Mouse (Mus musculus): ENCODE results near the gene Ptpro.

The Ptpro gene

GRCm38 (mm10) chr6:137252194-137252886, at the start of gene Ptpro:
Ptpro (plus strand) TSS chr6:137252319.
- DNase-seq (ENCODE audit: low spot score in 2 of 2), result peak; percentile 33 to 52

DNA sequence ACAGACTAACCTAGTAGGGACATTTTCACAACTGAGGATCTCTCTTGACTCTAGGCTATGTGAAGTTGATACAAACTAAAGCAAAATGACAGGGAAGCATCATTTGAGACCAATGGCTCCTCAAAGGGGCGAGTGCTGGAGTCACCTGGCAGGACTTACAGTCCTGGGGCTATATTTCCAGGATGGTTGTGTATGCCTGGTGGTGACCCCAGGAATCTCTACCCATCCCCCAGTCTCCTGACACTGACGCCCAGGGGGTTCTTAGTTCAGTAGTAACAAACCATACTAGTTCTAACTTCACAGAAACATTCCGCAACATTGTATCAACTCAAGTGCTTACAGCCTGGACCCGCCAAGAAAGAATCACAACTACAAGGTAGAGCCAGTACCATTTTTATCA, 49.5 kb upstream of the Ptpro start:
- DNase-seq (ENCODE audit: low spot score in 2 of 2), result no peak

- DNase-seq (ENCODE audit: low spot score in 2 of 2), result no peak
These were observed 46.3 kb upstream of the Ptpro start for GRCm38 (mm10) chr6:137205662-137206400.

GRCm38 (mm10) chr6:137207126-137207525, 45.0 kb upstream of the Ptpro start:
- DNase-seq (ENCODE audit: low spot score in 2 of 2), result no peak

- DNase-seq (ENCODE audit: low spot score in 2 of 2), result peak in 1 of 2 experiments; percentile 13
These were observed 42.1 kb upstream of the Ptpro start for GRCm38 (mm10) chr6:137209992-137210391.

- no peak for DNase-seq (ENCODE audit: low spot score in 2 of 2)
These were observed 41.1 kb upstream of the Ptpro start for GRCm38 (mm10) chr6:137210991-137211390.

GRCm38 (mm10) chr6:137211441-137211840, 40.7 kb upstream of the Ptpro start:
- no peak for DNase-seq (ENCODE audit: low spot score in 2 of 2)

DNA sequence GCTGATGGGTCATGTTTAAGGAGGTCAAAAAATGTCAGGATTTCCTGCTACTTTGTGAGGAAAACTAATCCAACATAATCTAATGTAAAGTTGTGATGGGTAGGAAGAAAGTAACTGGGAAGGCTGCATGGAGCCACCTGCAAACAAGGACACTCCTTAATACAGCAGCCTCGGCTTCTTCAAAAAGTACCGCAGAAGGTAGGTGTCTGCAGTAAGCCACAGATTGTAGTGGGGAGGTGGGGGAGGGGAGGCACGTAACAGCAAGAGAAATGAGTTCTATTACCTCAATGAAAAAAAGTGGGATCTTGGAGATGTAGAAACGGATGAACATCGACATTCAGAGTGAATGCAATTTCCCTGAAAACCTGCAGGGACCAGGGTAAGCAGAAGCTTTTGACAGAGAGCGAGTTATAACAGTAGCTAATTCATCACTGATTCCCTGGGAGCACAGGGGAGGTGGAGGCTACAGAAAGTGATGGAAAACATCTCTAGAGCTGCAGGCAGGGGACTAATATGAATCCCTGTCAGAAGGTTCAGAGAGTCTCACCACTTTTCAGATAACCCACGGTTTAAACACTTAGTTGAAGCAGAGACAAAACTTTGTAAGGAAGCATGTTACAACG, 34.2 kb upstream of the Ptpro start:
- no peak for DNase-seq (ENCODE audit: low spot score in 2 of 2)

DNA sequence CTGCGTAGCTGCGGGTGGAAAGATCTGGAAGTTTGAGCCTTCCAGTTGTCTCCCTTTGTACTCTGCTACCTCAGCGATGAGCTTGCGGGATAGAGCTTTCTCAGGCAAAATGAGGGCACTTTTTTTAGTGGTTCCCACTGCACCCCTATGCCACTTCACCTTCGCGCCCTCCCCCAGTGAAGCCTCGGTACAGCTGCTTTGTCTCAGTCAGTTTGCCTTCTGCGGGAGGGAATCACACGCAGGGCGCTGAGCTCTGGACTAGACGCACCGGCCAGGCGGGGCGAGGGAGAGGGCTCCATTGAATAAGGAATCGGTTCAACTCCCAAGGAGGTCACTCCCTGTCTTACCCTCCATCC, 746 bp downstream of the Ptpro start:
- peak in 1 of 2 experiments; percentile 18 for DNase-seq (ENCODE audit: low spot score in 2 of 2)

DNA sequence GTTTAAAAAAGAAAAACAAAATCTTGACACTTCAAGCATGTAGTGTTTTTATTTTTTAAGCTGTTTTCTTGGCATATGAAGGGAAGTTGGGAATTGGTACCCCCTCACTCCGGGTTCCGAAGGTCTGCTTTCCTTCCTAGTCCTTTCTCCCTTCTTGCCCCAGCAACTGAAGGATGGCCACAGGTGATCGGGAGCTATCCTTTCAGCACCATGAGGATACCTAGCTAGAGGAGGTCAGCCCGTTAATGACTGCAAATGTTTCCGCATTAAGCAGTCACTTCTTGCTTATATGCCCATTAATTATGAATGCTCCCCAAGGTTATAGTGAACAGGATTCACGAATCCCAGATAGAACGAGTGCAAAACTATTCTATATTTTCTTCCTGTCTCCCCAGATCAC, 1.3 kb downstream of the Ptpro start:
- no peak for DNase-seq (ENCODE audit: low spot score in 2 of 2)

DNA sequence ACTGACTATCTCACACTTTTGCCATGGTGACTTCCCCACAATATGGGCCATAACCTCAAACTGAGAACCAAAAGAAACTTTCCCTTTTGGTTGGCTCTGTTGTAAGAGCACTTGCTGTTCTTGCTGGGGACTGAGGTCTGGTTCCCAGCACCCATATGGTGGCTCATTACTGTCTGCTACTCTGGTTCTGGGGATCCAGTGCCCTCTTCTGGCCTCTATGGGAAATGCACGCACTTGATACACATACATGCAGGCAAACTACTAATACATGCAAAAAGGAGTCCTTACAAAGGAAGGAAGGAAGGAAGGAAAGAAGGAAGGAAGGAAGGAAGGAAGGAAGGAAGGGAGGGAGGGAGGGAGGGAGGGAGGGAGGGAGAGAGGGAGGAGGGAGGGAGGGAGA, 8.9 kb downstream of the Ptpro start:
- no peak for DNase-seq (ENCODE audit: low spot score in 2 of 2)

DNA sequence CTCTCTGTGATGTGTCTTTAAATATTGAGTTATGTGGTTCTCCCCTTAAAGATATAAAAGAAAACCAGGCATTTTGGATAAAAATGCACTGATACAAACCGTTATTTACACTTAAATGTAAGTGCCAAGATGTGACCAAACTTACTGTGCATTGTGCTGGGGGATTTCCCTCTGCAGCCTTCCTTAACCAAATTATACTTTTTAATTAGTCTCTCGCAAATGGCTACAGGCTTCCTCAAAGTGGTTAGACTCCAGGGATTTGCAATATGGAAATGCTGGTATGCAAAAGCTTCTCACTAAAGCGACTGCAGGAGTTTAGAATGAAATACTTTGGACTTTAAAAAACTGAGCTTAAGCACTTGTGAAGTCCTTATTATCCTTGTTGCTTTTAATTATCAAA, 10.0 kb downstream of the Ptpro start:
- DNase-seq (ENCODE audit: low spot score in 2 of 2), result no peak

DNA sequence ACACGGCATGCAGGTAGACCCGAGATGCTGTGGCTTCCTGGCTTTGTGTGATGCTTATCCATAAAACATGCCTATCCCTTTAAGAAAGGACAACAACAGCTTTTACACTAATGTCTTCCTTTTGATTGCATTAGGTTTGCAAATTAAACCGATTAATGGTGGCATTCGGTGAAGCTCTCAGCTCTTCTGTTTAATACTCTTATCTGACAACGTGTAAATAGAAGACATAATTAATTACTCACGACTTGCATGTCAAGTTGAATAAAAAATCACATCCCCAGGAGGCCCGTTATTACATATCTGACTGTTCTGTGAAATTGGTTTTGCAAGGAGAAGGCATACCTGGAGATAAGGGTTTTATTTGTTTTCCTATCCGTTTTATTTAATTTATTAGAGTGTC, 15.9 kb downstream of the Ptpro start:
- no peak for DNase-seq (ENCODE audit: low spot score in 2 of 2)

- DNase-seq (ENCODE audit: low spot score in 2 of 2), result no peak
These were observed 16.5 kb downstream of the Ptpro start for GRCm38 (mm10) chr6:137268592-137268991.

DNA sequence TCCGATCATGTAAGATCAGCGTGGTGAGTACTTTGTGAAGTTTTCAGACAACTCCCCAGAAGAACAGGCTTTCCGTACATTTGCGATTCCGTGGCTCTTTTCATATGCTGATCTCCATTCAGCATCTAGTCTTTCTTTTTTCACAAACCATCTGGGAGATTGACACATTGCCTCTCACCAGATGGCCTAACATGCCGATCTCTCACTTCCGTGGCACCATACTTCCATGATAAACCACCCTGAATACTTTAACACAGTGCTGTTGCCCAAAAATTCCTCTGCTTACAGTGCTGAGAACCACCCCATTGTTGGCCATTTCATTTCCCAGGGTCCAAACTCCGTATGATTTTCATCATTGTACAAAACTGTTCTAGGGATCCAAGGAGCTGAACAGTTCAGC, 20.4 kb downstream of the Ptpro start:
- DNase-seq (ENCODE audit: low spot score in 2 of 2), result no peak

DNA sequence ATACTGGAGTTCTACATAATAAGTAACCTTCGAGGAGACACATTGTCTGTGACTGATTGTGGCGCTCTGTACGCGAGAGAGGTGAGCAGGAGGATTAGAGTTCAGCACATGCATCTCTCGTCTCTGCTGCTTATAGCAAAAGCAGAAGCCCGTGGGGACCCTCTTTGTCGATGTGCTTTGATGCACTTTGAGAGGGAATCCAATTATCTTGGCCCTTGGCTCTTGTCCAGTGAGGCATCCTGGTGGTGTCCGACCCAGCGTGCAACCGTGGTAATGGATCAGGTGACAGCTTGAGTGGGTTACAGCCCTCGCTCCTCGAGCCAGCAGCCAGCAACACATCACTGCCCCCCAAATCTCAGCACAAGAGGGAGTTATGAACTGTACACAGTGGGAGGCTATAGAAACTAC, 25.5 kb downstream of the Ptpro start:
- no peak for DNase-seq (ENCODE audit: low spot score in 2 of 2)

DNA sequence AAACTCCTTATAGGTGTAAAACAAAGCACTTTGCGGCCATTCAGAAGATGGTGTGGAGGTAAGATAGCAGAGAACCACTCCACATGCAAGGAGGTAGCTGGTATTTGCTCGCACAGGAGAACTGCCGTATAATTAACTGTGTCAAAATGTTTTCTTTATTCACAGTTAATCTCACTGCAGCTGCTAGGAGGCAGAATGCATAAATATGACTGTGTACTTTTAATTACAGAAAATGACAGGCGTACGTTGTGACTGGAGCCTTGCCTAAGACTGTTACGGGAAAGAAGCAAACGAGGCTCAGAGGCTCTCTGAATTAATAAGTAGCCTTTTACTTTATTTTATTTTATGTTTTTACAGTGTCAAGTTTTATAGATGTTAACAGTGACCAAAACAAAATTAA, 27.5 kb downstream of the Ptpro start:
- no peak for DNase-seq (ENCODE audit: low spot score in 2 of 2)

GRCm38 (mm10) chr6:137281541-137282049, 29.5 kb downstream of the Ptpro start:
- DNase-seq (ENCODE audit: low spot score in 2 of 2), result no peak

GRCm38 (mm10) chr6:137282050-137282449, 29.9 kb downstream of the Ptpro start:
- DNase-seq (ENCODE audit: low spot score in 2 of 2), result no peak

DNA sequence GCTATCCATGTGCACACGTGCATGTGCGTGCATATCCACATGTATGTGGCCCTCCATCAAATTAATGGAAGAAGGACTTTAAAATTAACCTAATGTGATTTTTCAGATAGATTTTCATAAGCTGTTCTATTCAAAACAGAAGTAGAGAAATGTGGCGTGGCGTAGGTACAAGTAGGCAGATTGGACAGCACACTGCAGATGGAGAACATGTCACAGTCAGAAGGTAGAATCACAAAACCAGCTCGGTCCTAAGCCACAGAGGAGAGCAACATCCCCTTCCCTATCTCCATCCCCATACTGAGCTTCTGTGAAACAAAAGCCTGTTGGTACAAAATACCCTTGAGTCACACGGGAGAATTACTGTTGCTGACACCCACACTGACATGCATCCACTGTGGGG, 34.3 kb downstream of the Ptpro start:
- no peak for DNase-seq (ENCODE audit: low spot score in 2 of 2)

DNA sequence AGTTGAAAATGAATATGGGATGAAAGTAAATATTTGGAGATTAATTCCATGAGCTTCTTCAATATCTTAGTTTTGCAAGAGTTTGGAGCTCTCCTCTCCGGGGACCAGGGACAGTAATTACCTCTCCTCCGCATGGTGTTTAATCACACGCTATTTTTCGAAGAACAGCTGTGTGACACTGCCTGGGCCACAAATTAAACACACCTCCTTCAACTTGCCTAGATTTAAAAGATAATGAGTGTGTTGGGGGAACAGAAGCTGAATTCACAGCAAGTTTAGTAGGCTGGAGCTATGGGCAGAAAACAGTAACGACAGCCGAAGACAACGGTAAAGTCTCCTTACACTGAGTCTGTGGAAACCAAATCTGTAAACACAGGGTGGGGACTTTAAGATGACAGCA, 35.7 kb downstream of the Ptpro start:
- DNase-seq (ENCODE audit: low spot score in 2 of 2), result no peak

DNA sequence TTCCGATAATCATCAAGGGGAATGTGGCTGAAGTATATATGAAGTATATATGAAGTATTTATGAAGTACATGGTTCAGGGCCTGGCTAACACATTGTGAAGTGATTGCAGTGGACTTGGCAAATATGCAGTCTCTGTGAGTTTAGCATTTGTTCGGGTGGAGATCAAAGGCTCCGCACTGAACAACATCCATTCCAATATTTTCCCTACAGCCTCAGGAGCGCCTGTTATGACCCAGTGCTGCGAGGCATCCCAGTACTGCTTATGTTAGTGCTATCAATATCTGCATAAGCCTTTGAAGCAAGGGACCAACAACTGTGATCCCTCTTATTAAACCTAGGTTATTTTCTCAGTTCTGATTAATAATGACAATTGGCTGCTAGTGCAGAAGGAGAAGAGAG, 36.1 kb downstream of the Ptpro start:
- DNase-seq (ENCODE audit: low spot score in 2 of 2), result no peak

GRCm38 (mm10) chr6:137292421-137292820, 40.3 kb downstream of the Ptpro start:
- DNase-seq (ENCODE audit: low spot score in 2 of 2), result no peak

Data from frontal cortex, postnatal 25 days (tissue).